Mouse (Mus musculus) liver, postnatal 0 days (tissue): Measurements from ENCODE around the gene Lims1. TPM values are rescaled to one million over a fixed set of nuclear protein-coding genes. Genes with fewer than 3 reads are reported as not detected.
A peak's percentile ranks its signal among the peaks of the same experiment; 100 is the strongest.

ENCODE experiments used
- ATAC-seq: fragments of 200-750 bp; cut with Nextera tagmentation; 2 replicates; pipeline ENCODE4 v1.8.0; 2017; ENCODE audit warnings: mild to moderate bottlenecking, moderate library complexity
- DNase-seq: peaks from one replicate; pipeline ENCODE4 v3.0.0-alpha.2; 2016
- H3K27ac ChIP-seq: fragments of 300-500 bp; sonication (generic); 2 replicates; pipeline ENCODE4 v1.5.1; 2014; ENCODE audit warnings: antibody characterized with exemption, moderate library complexity, mild to moderate bottlenecking, low read depth
- H3K27me3 ChIP-seq: fragments of 300-500 bp; sonication (generic); 2 replicates; pipeline ENCODE4 v1.6.1; 2014; ENCODE audit warnings: low read length, control low read depth, mixed read lengths; ENCODE audit not compliant: insufficient read depth
- H3K36me3 ChIP-seq: fragments of 300-500 bp; sonication (generic); replicated peaks from 2 replicates; pipeline ENCODE4 v1.6.1; 2014; ENCODE audit warnings: mild to moderate bottlenecking, control low read depth, low read length, moderate library complexity, mixed read lengths; ENCODE audit not compliant: insufficient read depth
- H3K4me1 ChIP-seq: fragments of 300-500 bp; sonication (generic); 2 replicates; pipeline ENCODE4 v1.6.1; 2014; ENCODE audit warnings: antibody characterized with exemption, mild to moderate bottlenecking, control low read depth; ENCODE audit not compliant: insufficient read depth
- H3K4me2 ChIP-seq: fragments of 300-500 bp; sonication (generic); 2 replicates; pipeline ENCODE4 v1.6.1; 2014; ENCODE audit warnings: low read depth, mild to moderate bottlenecking, low read length, moderate library complexity, mixed read lengths
- H3K4me3 ChIP-seq: fragments of 300-500 bp; sonication (generic); 2 replicates; pipeline ENCODE4 v1.5.1; 2014; ENCODE audit warnings: low read depth, low read length
- H3K9ac ChIP-seq: fragments of 300-500 bp; sonication (generic); replicated peaks from 2 replicates; pipeline ENCODE4 v1.6.1; 2014; ENCODE audit warnings: mild to moderate bottlenecking, moderate library complexity
- H3K9me3 ChIP-seq: fragments of 300-500 bp; sonication (generic); 2 replicates; pipeline ENCODE4 v1.6.1; 2016; ENCODE audit warnings: mild to moderate bottlenecking, control low read depth, low read length, mixed read lengths
- CTCF ChIP-seq: sonication (generic); IDR thresholded peaks from 2 replicates; pipeline ENCODE4 v1.5.1; 2016; ENCODE audit warnings: antibody characterized with exemption, low read depth
- EP300 ChIP-seq: IDR thresholded peaks from 2 replicates; pipeline ENCODE4 v1.6.1; 2016; ENCODE audit warnings: antibody characterized with exemption, low read depth, mild to moderate bottlenecking
- WGBS: fragments of 180-500 bp; shearing (Covaris S2); extraction: QIAGEN DNeasy Blood & Tissue Kit; methylation state at CpG from one replicate; pipeline ENCODE4 v1.1.7; 2014; ENCODE audit not compliant: insufficient replicate concordance; 5-methylcytosine and 5-hydroxymethylcytosine counted together
- polyA plus RNA-seq: library from polyadenylated mRNA; unstranded; fragments of >200 nt; fragmentation: Nextera tagmentation; extraction: Ambion mirVana; gene quantifications from 2 replicates; pipeline ENCODE4 v1.2.1, GENCODE M21; 2015

Gene Lims1
- polyA plus RNA-seq, 1 experiment from 2014 or later = 64.4 TPM

DNA sequence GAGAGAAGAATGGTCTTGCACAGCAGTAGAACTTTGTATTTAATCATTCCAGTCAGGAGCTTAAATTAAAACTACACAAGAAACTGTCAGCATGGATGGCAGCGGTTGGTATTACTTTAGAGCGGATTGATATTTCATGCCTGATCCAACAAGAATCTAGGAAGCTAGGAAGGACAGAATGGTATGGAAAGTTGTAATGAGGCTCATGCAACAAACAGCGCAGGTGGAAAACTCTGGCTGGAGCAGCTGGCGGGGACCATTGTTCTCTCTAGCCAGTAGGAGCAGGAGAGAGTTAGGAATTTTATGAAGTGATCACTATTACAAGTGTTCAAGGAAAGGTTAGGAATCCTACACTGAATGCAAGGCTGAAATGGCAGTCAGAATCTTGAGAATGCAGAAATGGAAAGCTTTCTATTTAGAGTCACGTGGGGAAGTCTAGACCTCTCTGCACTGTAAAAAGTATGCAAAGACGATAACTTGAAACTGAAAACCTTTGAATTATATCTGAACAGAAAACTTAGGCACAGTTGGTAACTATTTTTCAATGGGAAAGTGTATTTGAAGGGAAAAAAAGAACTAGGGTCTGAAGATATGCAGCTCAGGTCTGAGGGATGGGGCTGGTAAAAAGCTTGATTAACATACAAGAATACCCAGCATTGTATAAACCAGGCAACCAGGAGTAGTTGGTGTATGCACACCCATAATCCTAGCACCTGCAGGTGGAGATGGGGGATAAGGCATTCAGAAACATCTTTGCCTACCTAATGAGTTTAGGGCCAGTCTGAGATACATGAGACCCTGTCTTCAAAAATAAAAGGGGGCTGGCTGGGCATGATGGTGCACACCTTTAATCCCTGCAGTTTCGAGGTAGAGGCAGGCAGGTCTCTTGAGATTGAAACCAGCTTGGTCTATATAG lies 45.8 kb downstream of the Lims1 start:
- peak overlapping the region; percentile 56 for H3K27ac ChIP-seq

DNA sequence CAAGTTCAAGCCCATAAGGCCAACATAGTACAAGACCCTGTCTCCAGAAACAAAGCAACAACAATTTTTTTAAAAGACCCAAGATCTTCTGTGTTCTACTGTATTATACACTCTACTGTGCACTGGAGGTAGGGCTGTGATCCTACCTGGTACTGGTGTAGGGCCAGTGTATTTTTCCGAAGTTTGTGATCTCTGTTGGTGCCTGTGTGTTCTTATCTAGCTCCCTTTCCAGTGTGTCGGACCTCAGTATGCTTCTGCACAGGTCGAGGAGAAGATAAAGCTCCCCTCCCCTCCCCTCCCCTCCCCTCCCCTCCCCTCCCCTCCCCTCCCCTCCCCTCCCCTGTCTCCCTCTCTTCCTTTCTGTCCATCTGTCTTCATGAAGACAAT lies 46.4 kb downstream of the Lims1 start:
- peak overlapping the region; percentile 81 for H3K27ac ChIP-seq
- no peaks in the 10 kb centered on the region for H3K27me3 ChIP-seq
- ATAC-seq = peak; percentile 22; the same call in 1 of the 2 replicates
- 10% methylated on average over 3 of the region's 3 CpGs for WGBS
- TF ChIP-seq CTCF (no peak), EP300 (no peak)
- no peak for DNase-seq
- no peak overlapping the region for H3K9ac ChIP-seq
- no peaks in the 10 kb centered on the region for H3K9me3 ChIP-seq
- H3K4me3 ChIP-seq = no peak overlapping the region
- H3K36me3 ChIP-seq = no peaks in the 10 kb centered on the region
- H3K4me2 ChIP-seq = peak overlapping the region; percentile 70
- peaks cover 53% of the 10 kb centered on the region for H3K4me1 ChIP-seq

More for the DNA sequence above, 45.8 kb downstream of the Lims1 start:
- Histone ChIP-seq H3K9ac (no peak overlapping the region), H3K9me3 (no peaks in the 10 kb centered on the region), H3K27me3 (no peaks in the 10 kb centered on the region), H3K36me3 (no peaks in the 10 kb centered on the region), H3K4me2 (peak overlapping the region; percentile 27; the same call in 1 of the 2 replicates), H3K4me1 (peaks cover 53% of the 10 kb centered on the region), H3K4me3 (no peak overlapping the region)
- WGBS = 75% methylated on average over 7 of the region's 7 CpGs
- ATAC-seq (no peak), DNase-seq (no peak)
- TF ChIP-seq EP300 (no peak), CTCF (no peak)

DNA sequence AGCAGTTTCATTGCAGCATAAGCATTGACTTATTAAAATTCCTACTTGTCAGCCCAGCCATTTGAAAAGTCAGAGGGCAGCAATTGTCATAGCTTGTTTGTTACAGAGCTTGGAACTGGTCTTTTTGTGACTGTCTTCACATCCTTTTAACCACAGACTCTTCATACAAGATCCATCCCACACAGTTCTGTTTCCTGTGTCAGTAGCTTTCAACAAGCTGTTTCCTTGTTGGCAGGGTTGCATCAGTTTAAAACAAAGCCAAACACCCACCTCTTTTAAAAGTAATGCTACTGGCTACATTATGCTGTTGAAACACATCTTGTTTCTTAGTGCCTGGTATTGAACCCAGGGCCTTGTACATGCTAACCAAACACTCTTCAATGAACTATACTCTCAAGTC lies 46.9 kb downstream of the Lims1 start:
- TF ChIP-seq CTCF (no peak), EP300 (no peak)
- Histone ChIP-seq H3K9me3 (no peaks in the 10 kb centered on the region), H3K4me2 (peak overlapping the region; percentile 70), H3K27me3 (no peaks in the 10 kb centered on the region), H3K4me1 (peaks cover 48% of the 10 kb centered on the region), H3K4me3 (no peak overlapping the region), H3K9ac (0 out of 2 replicates have a peak overlapping the region, but pooled peaks have one; percentile 32), H3K27ac (peak overlapping the region; percentile 81), H3K36me3 (no peaks in the 10 kb centered on the region)
- peak; percentile 19; the same call in 1 of the 2 replicates for ATAC-seq
- no peak for DNase-seq

DNA sequence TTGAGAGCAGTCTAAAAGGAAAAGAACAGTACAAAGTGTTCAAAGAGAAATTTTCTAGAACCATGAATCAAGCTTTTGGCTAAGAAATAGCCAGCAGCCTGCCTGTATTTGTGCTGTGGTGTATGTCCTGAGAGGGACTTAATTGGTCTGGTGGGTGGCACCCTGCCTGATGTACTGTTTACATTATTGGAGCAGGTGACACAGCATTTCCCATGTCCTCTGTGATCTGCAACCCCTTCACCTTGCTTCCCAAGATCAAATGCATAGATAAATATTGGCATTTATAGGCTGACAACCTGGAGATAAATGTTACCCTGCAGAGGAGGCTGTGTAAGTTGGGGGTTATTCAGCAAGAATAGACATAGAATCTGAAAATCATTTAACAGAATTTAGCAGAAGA lies 47.3 kb downstream of the Lims1 start:
- Histone ChIP-seq H3K4me3 (no peak overlapping the region), H3K9ac (no peak overlapping the region), H3K27me3 (no peaks in the 10 kb centered on the region), H3K4me1 (peaks cover 44% of the 10 kb centered on the region), H3K4me2 (peak overlapping the region; percentile 70), H3K27ac (peak overlapping the region; percentile 81), H3K36me3 (no peaks in the 10 kb centered on the region), H3K9me3 (no peaks in the 10 kb centered on the region)
- TF ChIP-seq EP300 = no peak
- TF ChIP-seq CTCF = no peak
- ATAC-seq = peak; percentile 69
- DNase-seq = no peak

DNA sequence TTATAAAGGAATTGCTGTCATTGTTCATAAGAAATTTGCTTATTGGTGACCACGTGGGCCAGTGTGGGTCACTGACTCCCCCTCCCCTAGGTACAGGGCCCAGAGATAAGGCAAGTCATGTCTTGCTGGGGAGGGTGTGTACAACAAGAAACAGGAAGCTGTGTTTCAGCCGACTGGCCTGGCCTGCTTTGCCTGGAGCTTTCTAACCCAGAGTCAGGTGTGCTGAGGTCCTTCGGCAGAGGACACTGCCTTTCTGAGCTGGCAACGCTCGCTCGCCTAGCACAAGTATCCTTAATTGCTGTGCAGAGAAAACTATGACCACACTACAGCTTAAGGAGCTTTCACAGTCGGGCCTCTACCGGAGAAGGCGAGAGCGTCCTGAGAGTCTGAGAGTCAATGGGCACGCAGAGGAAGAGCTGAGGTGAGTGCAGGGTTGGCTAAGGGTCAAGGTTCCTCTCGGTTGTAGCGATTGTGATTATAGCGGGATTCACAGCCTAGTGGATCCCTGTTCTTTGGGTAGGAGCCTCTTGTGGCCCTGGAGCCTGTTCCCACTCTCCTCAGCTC lies 48.1 kb downstream of the Lims1 start:
- WGBS = 3% methylated on average over 14 of the region's 14 CpGs
- Histone ChIP-seq H3K27ac (peak overlapping the region; percentile 81), H3K9me3 (no peaks in the 10 kb centered on the region), H3K4me3 (peak overlapping the region; percentile 50), H3K4me1 (peaks cover 43% of the 10 kb centered on the region), H3K4me2 (peak overlapping the region; percentile 70), H3K9ac (peak overlapping the region; percentile 66), H3K27me3 (no peaks in the 10 kb centered on the region), H3K36me3 (no peaks in the 10 kb centered on the region)
- TF ChIP-seq EP300 (no peak), CTCF (no peak)
- ATAC-seq (peak; percentile 66), DNase-seq (peak; percentile 51)

DNA sequence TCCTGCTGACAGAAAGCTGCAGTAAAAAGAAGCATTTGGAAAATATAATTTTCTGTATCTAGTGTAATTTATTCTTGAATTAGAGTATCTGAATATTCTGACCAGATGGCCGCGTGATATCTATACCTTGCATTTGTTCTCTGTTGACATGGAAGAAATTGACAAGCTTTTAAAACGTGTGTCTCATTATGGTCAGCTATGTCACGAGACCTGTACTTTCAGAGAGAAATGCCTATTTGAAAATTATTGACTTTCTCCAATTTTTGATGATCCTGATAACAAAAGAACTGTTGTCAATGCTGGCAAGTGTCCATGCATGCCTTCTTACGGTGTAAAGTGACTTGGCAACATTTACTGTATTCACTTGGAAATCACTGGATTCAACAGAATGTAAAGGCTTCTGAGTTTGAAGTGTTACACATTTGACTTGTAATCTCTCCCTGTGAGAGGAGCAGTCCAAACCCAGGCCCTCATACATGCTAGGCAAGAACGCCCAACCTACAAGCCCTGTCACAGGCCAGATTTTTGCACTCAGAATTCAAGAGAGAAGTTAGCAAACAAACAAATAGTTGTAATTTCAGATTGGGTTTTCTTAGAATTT lies 49.3 kb downstream of the Lims1 start:
- Histone ChIP-seq H3K9ac (no peak overlapping the region), H3K27ac (no peak overlapping the region), H3K4me2 (peak overlapping the region; percentile 44), H3K36me3 (no peaks in the 10 kb centered on the region), H3K4me3 (peak overlapping the region; percentile 15), H3K27me3 (no peaks in the 10 kb centered on the region), H3K4me1 (peaks cover 39% of the 10 kb centered on the region), H3K9me3 (no peaks in the 10 kb centered on the region)
- WGBS = 32% methylated on average over 6 of the region's 6 CpGs
- DNase-seq (no peak), ATAC-seq (no peak)
- TF ChIP-seq EP300 = no peak
- TF ChIP-seq CTCF = no peak
